9 mouse cellular contexts compared by ENCODE assay signal in the genomic region with DNA sequence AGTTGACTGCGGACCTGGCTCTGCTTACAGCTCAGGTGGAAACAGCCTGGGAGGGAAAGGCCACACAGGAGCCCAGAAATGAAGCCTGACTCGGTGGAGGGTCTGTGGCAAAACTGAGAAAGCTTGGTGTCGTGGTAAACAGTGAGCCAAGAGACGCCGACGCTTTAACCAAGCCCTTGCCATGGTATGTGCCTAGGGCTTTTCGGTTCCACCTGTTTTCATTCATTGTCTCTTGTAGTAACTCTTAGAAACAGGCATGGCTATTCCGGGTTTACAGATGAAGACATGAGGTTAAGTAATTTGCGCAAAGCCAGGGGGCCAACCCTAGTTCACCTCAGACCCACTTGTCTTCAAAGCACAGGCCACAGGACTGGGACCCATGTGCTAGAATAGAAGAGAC. TPM values are rescaled to one million over a fixed set of nuclear protein-coding genes. Genes with fewer than 3 reads are reported as not detected.
DNase-seq lines count a peak whose midpoint lies in the region; ATAC-seq and TF ChIP-seq lines count a peak whose summit lies in the region.
"Had no signal": no experiment of that assay in that cellular context is flagged by ENCODE, and none has a peak within 500 bp of the region (broad histone marks: within the 10 kb centered on the region; RNA-seq: fewer than 3 reads in every experiment).

No protein-coding gene starts in this region.

- H3K4me2 ChIP-seq in embryonic facial prominence, embryonic 13.5 days: peak overlapping the region; percentile 93
- peak overlapping the region; percentile 81 for H3K4me2 ChIP-seq in intestine, embryonic 16.5 days (ENCODE audit: low read depth, low read length)
- peak overlapping the region; percentile 83 for H3K4me2 ChIP-seq in neural tube, embryonic 13.5 days

- no peaks in the 10 kb centered on the region for H3K9me3 ChIP-seq in embryonic facial prominence, embryonic 13.5 days
- no peaks in the 10 kb centered on the region for H3K9me3 ChIP-seq in intestine, embryonic 16.5 days (ENCODE audit: control insufficient read depth, low read length)
- no peaks in the 10 kb centered on the region for H3K9me3 ChIP-seq in neural tube, embryonic 13.5 days

- peaks cover 15% of the 10 kb centered on the region for H3K27me3 ChIP-seq in embryonic facial prominence, embryonic 13.5 days
- H3K27me3 ChIP-seq in intestine, embryonic 16.5 days (replicated peaks; ENCODE audit: control insufficient read depth, insufficient read depth, low read length): no peaks in the 10 kb centered on the region
- peaks cover 26% of the 10 kb centered on the region for H3K27me3 ChIP-seq in neural tube, embryonic 13.5 days

- WGBS in embryonic facial prominence, embryonic 13.5 days: 41% methylated on average over 9 of the region's 9 CpGs
- WGBS in intestine, embryonic 16.5 days: 55% methylated on average over 9 of the region's 9 CpGs
- 55% methylated on average over 9 of the region's 9 CpGs for whole genome bisulfite sequencing in neural tube, embryonic 13.5 days

- no peak overlapping the region for H3K27ac ChIP-seq in left cerebral cortex, adult 2 months
- H3K27ac ChIP-seq in embryonic facial prominence, embryonic 13.5 days: no peak overlapping the region
- no peak overlapping the region for H3K27ac ChIP-seq in intestine, embryonic 16.5 days (ENCODE audit: low read length)
- no peak overlapping the region for H3K27ac ChIP-seq in neural tube, embryonic 13.5 days (replicated peaks)

- peaks cover 23% of the 10 kb centered on the region for H3K4me1 ChIP-seq in embryonic facial prominence, embryonic 13.5 days
- peaks cover 14% of the 10 kb centered on the region for H3K4me1 ChIP-seq in intestine, embryonic 16.5 days (ENCODE audit: control insufficient read depth, insufficient read depth, low read length)
- H3K4me1 ChIP-seq in neural tube, embryonic 13.5 days (replicated peaks): peaks cover 8% of the 10 kb centered on the region

- intact Hi-C loops in left cerebral cortex, adult 2 months (cut with DNase I): no loop called here

- no peak for TF ChIP-seq CTCF in left cerebral cortex, adult 2 months (IDR thresholded peaks at IDR 0.05)

- ATAC-seq in embryonic facial prominence, embryonic 13.5 days (ENCODE audit: insufficient number of reproducible peaks, insufficient read depth, low FRiP score, low TSS enrichment, low read depth): no peak
- no peak for ATAC-seq in intestine, embryonic 16.5 days
- ATAC-seq in neural tube, embryonic 13.5 days (ENCODE audit: low read depth): no peak
- no peak for ATAC-seq in megakaryocyte-erythroid progenitor cell, adult 5-6 weeks (replicated peaks; ENCODE audit: low FRiP score, low TSS enrichment, poor library complexity, severe bottlenecking)
- no peak for ATAC-seq in cerebellum, adult (ENCODE audit: insufficient number of reproducible peaks, low FRiP score, low TSS enrichment)

- DNase-seq in left cerebral cortex, adult 2 months (ENCODE audit: extremely low spot score in 1 of 2, low spot score in 2 of 2): no peak
- DNase-seq in left cerebral cortex, adult 9 months (ENCODE audit: low spot score in 2 of 2): no peak
- DNase-seq in layer of hippocampus, adult 8-10 months (ENCODE audit: low spot score in 2 of 2): no peak
- DNase-seq: right cerebral cortex, postnatal 14 days had no signal

- no peaks in the 10 kb centered on the region for H3K36me3 ChIP-seq in embryonic facial prominence, embryonic 13.5 days
- H3K36me3 ChIP-seq in intestine, embryonic 16.5 days (ENCODE audit: control insufficient read depth, insufficient read depth, low read length): no peaks in the 10 kb centered on the region
- no peaks in the 10 kb centered on the region for H3K36me3 ChIP-seq in neural tube, embryonic 13.5 days

- H3K4me3 ChIP-seq in left cerebral cortex, adult 2 months: peak overlapping the region; percentile 95
- H3K4me3 ChIP-seq in embryonic facial prominence, embryonic 13.5 days: peak overlapping the region; percentile 81
- peak overlapping the region; percentile 88 for H3K4me3 ChIP-seq in intestine, embryonic 16.5 days (ENCODE audit: low read length)
- peak overlapping the region; percentile 82 for H3K4me3 ChIP-seq in neural tube, embryonic 13.5 days

- peak overlapping the region; percentile 83; the same call in 1 of the 2 replicates for H3K9ac ChIP-seq in embryonic facial prominence, embryonic 13.5 days
- H3K9ac ChIP-seq in intestine, embryonic 16.5 days (ENCODE audit: low read depth, low read length): peak overlapping the region; percentile 89
- H3K9ac ChIP-seq in neural tube, embryonic 13.5 days: peak overlapping the region; percentile 80; the same call in 1 of the 2 replicates

RNA-seq across cellular contexts. Expression of a gene that starts 1.0 kb away (rescaled TPM):
- 10 to 100 TPM; 24.8 to 29.0 TPM for total RNA-seq in left cerebral cortex, adult 2 months (2021)
- polyA plus RNA-seq in embryonic facial prominence, embryonic 13.5 days (2015; fragmentation: Nextera tagmentation; extraction: Ambion mirVana): 43.8 and 60.0 TPM in 2 replicates
- polyA plus RNA-seq in intestine, embryonic 16.5 days (2015; fragmentation: Nextera tagmentation; extraction: Ambion mirVana): 122 and 142 TPM in 2 replicates
- polyA plus RNA-seq in neural tube, embryonic 13.5 days (2015; fragmentation: Nextera tagmentation; extraction: Ambion mirVana): 32.9 and 37.0 TPM in 2 replicates
- 189 and 232 TPM in 2 replicates for total RNA-seq in megakaryocyte-erythroid progenitor cell, adult 5-6 weeks (2014; fragmentation: Nextera tagmentation)
- total RNA-seq in megakaryocyte-erythroid progenitor cell, adult 5-6 weeks (2017): 159 and 165 TPM in 2 replicates
- total RNA-seq in layer of hippocampus, adult 8-10 months (2022): 10 to 100 TPM; 27.6 to 49.9 (median 40.4) TPM

RNA-seq across cellular contexts. Expression of a gene that starts 23.9 kb away (rescaled TPM):
- not detected for total RNA-seq in left cerebral cortex, adult 2 months (2021)
- 0.87 and 1.7 TPM in 2 replicates for polyA plus RNA-seq in embryonic facial prominence, embryonic 13.5 days (2015; fragmentation: Nextera tagmentation; extraction: Ambion mirVana)
- 0.21 and 0.51 TPM in 2 replicates for polyA plus RNA-seq in intestine, embryonic 16.5 days (2015; fragmentation: Nextera tagmentation; extraction: Ambion mirVana)
- 0.60 and 0.99 TPM in 2 replicates for polyA plus RNA-seq in neural tube, embryonic 13.5 days (2015; fragmentation: Nextera tagmentation; extraction: Ambion mirVana)
- total RNA-seq in megakaryocyte-erythroid progenitor cell, adult 5-6 weeks (2014; fragmentation: Nextera tagmentation): 6.2 and 8.1 TPM in 2 replicates
- total RNA-seq in megakaryocyte-erythroid progenitor cell, adult 5-6 weeks (2017): 7.5 TPM in 1 of 2 replicates, not detected in the other
- total RNA-seq in layer of hippocampus, adult 8-10 months (2022): under 1 TPM in 1 of 4 experiments, not detected in 3; 0.43 TPM

RNA-seq across cellular contexts. Expression of a gene that starts 55.0 kb away (rescaled TPM):
- total RNA-seq in left cerebral cortex, adult 2 months (2021): 1 to 10 TPM; 4.9 to 5.8 TPM
- polyA plus RNA-seq in embryonic facial prominence, embryonic 13.5 days (2015; fragmentation: Nextera tagmentation; extraction: Ambion mirVana): 13.9 and 16.8 TPM in 2 replicates
- 28.7 and 32.4 TPM in 2 replicates for polyA plus RNA-seq in intestine, embryonic 16.5 days (2015; fragmentation: Nextera tagmentation; extraction: Ambion mirVana)
- 12.4 and 13.5 TPM in 2 replicates for polyA plus RNA-seq in neural tube, embryonic 13.5 days (2015; fragmentation: Nextera tagmentation; extraction: Ambion mirVana)
- total RNA-seq in megakaryocyte-erythroid progenitor cell, adult 5-6 weeks (2014; fragmentation: Nextera tagmentation): 9.9 and 19.4 TPM in 2 replicates
- total RNA-seq in megakaryocyte-erythroid progenitor cell, adult 5-6 weeks (2017): 11.1 TPM in 2 replicates
- 1 to 10 TPM; 4.2 to 8.6 (median 6.3) TPM for total RNA-seq in layer of hippocampus, adult 8-10 months (2022)
